Mouse (Mus musculus) forebrain, embryonic 15.5 days (tissue): Measurements from ENCODE around the gene Uqcc3. TPM values are rescaled to one million over a fixed set of nuclear protein-coding genes. Genes with fewer than 3 reads are reported as not detected.
"Not testable (repeated sequence)": the region's sequence is repeated elsewhere in the genome, so short reads cannot be mapped to it uniquely, and the experiment has no call there.

Experiments used
- ATAC-seq: fragments of 200-750 bp; cut with Nextera tagmentation; replicated peaks from 2 replicates; pipeline ENCODE4 v1.8.0; 2017; ENCODE audit warnings: mild to moderate bottlenecking, moderate TSS enrichment, moderate library complexity
- H3K27ac ChIP-seq: fragments of 300-500 bp; sonication (generic); replicated peaks from 2 replicates; pipeline ENCODE4 v1.5.1; 2015; ENCODE audit warnings: mild to moderate bottlenecking, inconsistent platforms
- H3K27me3 ChIP-seq: fragments of 300-500 bp; sonication (generic); 2 replicates; pipeline ENCODE4 v1.6.1; 2015; ENCODE audit warnings: inconsistent platforms
- H3K36me3 ChIP-seq: fragments of 300-500 bp; sonication (generic); 2 replicates; pipeline ENCODE4 v1.6.1; 2015; ENCODE audit warnings: mild to moderate bottlenecking, inconsistent platforms
- H3K4me1 ChIP-seq: fragments of 300-500 bp; sonication (generic); 2 replicates; pipeline ENCODE4 v1.6.1; 2015; ENCODE audit warnings: inconsistent platforms
- H3K4me2 ChIP-seq: fragments of 300-500 bp; sonication (generic); replicated peaks from 2 replicates; pipeline ENCODE4 v1.6.1; 2015; ENCODE audit warnings: mild to moderate bottlenecking, inconsistent platforms
- H3K4me3 ChIP-seq: fragments of 300-500 bp; sonication (generic); 2 replicates; pipeline ENCODE4 v1.5.1; 2015; ENCODE audit warnings: mild to moderate bottlenecking, inconsistent platforms
- H3K9ac ChIP-seq: fragments of 300-500 bp; sonication (generic); replicated peaks from 2 replicates; pipeline ENCODE4 v1.6.1; 2015; ENCODE audit warnings: mild to moderate bottlenecking, inconsistent platforms
- H3K9me3 ChIP-seq: fragments of 300-500 bp; sonication (generic); 2 replicates; pipeline ENCODE4 v1.6.1; 2016; ENCODE audit warnings: inconsistent platforms
- WGBS: fragments of 180-500 bp; shearing (Covaris S2); methylation state at CpG from one replicate; pipeline ENCODE4 v1.1.7; 2015; ENCODE audit warnings: mixed read lengths; 5-methylcytosine and 5-hydroxymethylcytosine counted together
- polyA plus RNA-seq: library from polyadenylated mRNA; unstranded; fragments of >200 nt; fragmentation: Nextera tagmentation; extraction: Ambion mirVana; gene quantifications from 2 replicates; pipeline ENCODE4 v1.2.1, GENCODE M21; 2015

Gene Uqcc3
- polyA plus RNA-seq, 1 experiment from 2014 or later: 55.4 TPM

- no peak overlapping the region for H3K4me3 ChIP-seq
- no peaks in the 10 kb centered on the region for H3K9me3 ChIP-seq
- no peaks in the 10 kb centered on the region for H3K27me3 ChIP-seq
- H3K4me2 ChIP-seq: no peak overlapping the region
- H3K9ac ChIP-seq: no peak overlapping the region
- no peak for ATAC-seq
- H3K27ac ChIP-seq: no peak overlapping the region
- 95% methylated on average over 3 of the region's 3 CpGs for WGBS
- H3K36me3 ChIP-seq: peaks cover 77% of the 10 kb centered on the region
- no peaks in the 10 kb centered on the region for H3K4me1 ChIP-seq
Observed at GRCm38 (mm10) chr19:8914212-8914611, 33.5 kb upstream of the Uqcc3 start.

- H3K9ac ChIP-seq: no peak overlapping the region
- H3K27ac ChIP-seq: no peak overlapping the region
- H3K4me2 ChIP-seq: no peak overlapping the region
- H3K36me3 ChIP-seq: peaks cover 98% of the 10 kb centered on the region
- no peak overlapping the region for H3K4me3 ChIP-seq
- H3K4me1 ChIP-seq: no peaks in the 10 kb centered on the region
- H3K27me3 ChIP-seq: no peaks in the 10 kb centered on the region
- no peaks in the 10 kb centered on the region for H3K9me3 ChIP-seq
- 87% methylated on average over 5 of the region's 5 CpGs for WGBS
- ATAC-seq: no peak
Observed at GRCm38 (mm10) chr19:8911810-8912209, 31.1 kb upstream of the Uqcc3 start.

- ATAC-seq: no peak
- no peaks in the 10 kb centered on the region for H3K9me3 ChIP-seq
- no peaks in the 10 kb centered on the region for H3K4me1 ChIP-seq
- H3K4me3 ChIP-seq: no peak overlapping the region
- no peak overlapping the region for H3K27ac ChIP-seq
- H3K36me3 ChIP-seq: peaks cover 96% of the 10 kb centered on the region
- H3K27me3 ChIP-seq: no peaks in the 10 kb centered on the region
- no peak overlapping the region for H3K9ac ChIP-seq
- WGBS: 93% methylated on average over 6 of the region's 6 CpGs
- H3K4me2 ChIP-seq: no peak overlapping the region
Observed at GRCm38 (mm10) chr19:8908531-8908930, 27.8 kb upstream of the Uqcc3 start.

GRCm38 (mm10) chr19:8903412-8903811 lies 22.7 kb upstream of the Uqcc3 start:
- peaks cover 12% of the 10 kb centered on the region for H3K4me1 ChIP-seq
- H3K36me3 ChIP-seq: peaks cover 64% of the 10 kb centered on the region
- no peaks in the 10 kb centered on the region for H3K9me3 ChIP-seq
- no peak overlapping the region for H3K27ac ChIP-seq
- H3K9ac ChIP-seq: no peak overlapping the region
- WGBS: 94% methylated on average over 5 of the region's 5 CpGs
- no peak for ATAC-seq
- H3K4me2 ChIP-seq: no peak overlapping the region
- no peak overlapping the region for H3K4me3 ChIP-seq
- no peaks in the 10 kb centered on the region for H3K27me3 ChIP-seq

GRCm38 (mm10) chr19:8899079-8899478 lies 18.4 kb upstream of the Uqcc3 start:
- Histone ChIP-seq H3K4me3 (peak overlapping the region; percentile 62), H3K9ac (peak overlapping the region; percentile 91; the same call in 1 of the 2 replicates), H3K27ac (no peak overlapping the region), H3K4me2 (peak overlapping the region; percentile 72), H3K27me3 (no peaks in the 10 kb centered on the region), H3K36me3 (peaks cover 37% of the 10 kb centered on the region), H3K4me1 (peaks cover 28% of the 10 kb centered on the region), H3K9me3 (no peaks in the 10 kb centered on the region)
- WGBS: 50% methylated on average over 3 of the region's 3 CpGs
- no peak for ATAC-seq

GRCm38 (mm10) chr19:8898576-8898975 lies 17.9 kb upstream of the Uqcc3 start:
- peak overlapping the region; percentile 72 for H3K4me2 ChIP-seq
- peaks cover 33% of the 10 kb centered on the region for H3K4me1 ChIP-seq
- H3K9ac ChIP-seq: peak overlapping the region; percentile 91
- 13% methylated on average over 13 of the region's 13 CpGs for WGBS
- H3K36me3 ChIP-seq: peaks cover 33% of the 10 kb centered on the region
- ATAC-seq: no peak
- H3K4me3 ChIP-seq: peak overlapping the region; percentile 62
- H3K27me3 ChIP-seq: no peaks in the 10 kb centered on the region
- H3K27ac ChIP-seq: peak overlapping the region; percentile 83
- no peaks in the 10 kb centered on the region for H3K9me3 ChIP-seq

GRCm38 (mm10) chr19:8897865-8898495 lies 17.3 kb upstream of the Uqcc3 start, which contains the start of gene Ganab:
Gene Ganab (plus strand): TSS chr19:8898071.
- ATAC-seq: peak; percentile 98
- Histone ChIP-seq H3K4me2 (peak within 1 kb of the TSS; percentile 72), H3K9me3 (no peaks in the 10 kb centered on the region), H3K27ac (peak within 1 kb of the TSS; percentile 83), H3K27me3 (no peaks in the 10 kb centered on the region), H3K36me3 (peaks cover 27% of the 10 kb centered on the region), H3K4me3 (peak within 1 kb of the TSS; percentile 62), H3K4me1 (peaks cover 37% of the 10 kb centered on the region), H3K9ac (peak within 1 kb of the TSS; percentile 91)
- under 1% methylated on average over 53 of the region's 53 CpGs for WGBS

- H3K4me3 ChIP-seq: peak overlapping the region; percentile 62
- H3K9ac ChIP-seq: peak overlapping the region; percentile 91
- peak; percentile 57 for ATAC-seq
- H3K36me3 ChIP-seq: peaks cover 22% of the 10 kb centered on the region
- peak overlapping the region; percentile 83 for H3K27ac ChIP-seq
- WGBS: 25% methylated on average over 21 of the region's 21 CpGs
- H3K9me3 ChIP-seq, H3K27me3 ChIP-seq: not testable (repeated sequence)
- peak overlapping the region; percentile 72 for H3K4me2 ChIP-seq
- peaks cover 41% of the 10 kb centered on the region for H3K4me1 ChIP-seq
Observed at GRCm38 (mm10) chr19:8897211-8897864, 16.6 kb upstream of the Uqcc3 start.

GRCm38 (mm10) chr19:8896231-8896630 lies 15.5 kb upstream of the Uqcc3 start:
- WGBS: 84% methylated on average over 5 of the region's 5 CpGs
- H3K9me3 ChIP-seq: not testable (repeated sequence)
- peaks cover 43% of the 10 kb centered on the region for H3K4me1 ChIP-seq

GRCm38 (mm10) chr19:8895397-8895960 lies 14.8 kb upstream of the Uqcc3 start:
- Histone ChIP-seq H3K9ac (no peak overlapping the region), H3K9me3 (no peaks in the 10 kb centered on the region), H3K4me2 (no peak overlapping the region), H3K36me3 (peaks cover 21% of the 10 kb centered on the region), H3K4me1 (peaks cover 43% of the 10 kb centered on the region), H3K27me3 (no peaks in the 10 kb centered on the region), H3K27ac (no peak overlapping the region), H3K4me3 (no peak overlapping the region)
- 92% methylated on average over 9 of the region's 9 CpGs for WGBS
- no peak for ATAC-seq

More at GRCm38 (mm10) chr19:8896231-8896630, 15.5 kb upstream of the Uqcc3 start:
- H3K36me3 ChIP-seq: peaks cover 17% of the 10 kb centered on the region
- H3K9ac ChIP-seq, H3K4me2 ChIP-seq, H3K4me3 ChIP-seq, H3K27ac ChIP-seq, H3K27me3 ChIP-seq, ATAC-seq: not testable (repeated sequence)

GRCm38 (mm10) chr19:8892829-8893766 lies 12.4 kb upstream of the Uqcc3 start, which contains the start of gene Ints5:
Gene Ints5 (plus strand): TSS chr19:8893005.
- ATAC-seq: peak; percentile 46
- Histone ChIP-seq H3K27ac (peak within 1 kb of the TSS; percentile 87), H3K27me3 (no peaks in the 10 kb centered on the region), H3K4me1 (peaks cover 41% of the 10 kb centered on the region), H3K4me2 (peak within 1 kb of the TSS; percentile 92), H3K36me3 (peaks cover 25% of the 10 kb centered on the region), H3K4me3 (peak within 1 kb of the TSS; percentile 86), H3K9ac (peak within 1 kb of the TSS; percentile 95), H3K9me3 (no peaks in the 10 kb centered on the region)
- 2% methylated on average over 54 of the region's 54 CpGs for WGBS
